In genomic region chr15:5416031-5416430, GRCm38 (mm10) we compare ENCODE assay signal across 36 mouse cellular contexts.
DNase-seq lines count a peak whose midpoint lies in the region; ATAC-seq and TF ChIP-seq lines count a peak whose summit lies in the region.
"Had no signal": no experiment of that assay in that cellular context is flagged by ENCODE, and none has a peak within 500 bp of the region (broad histone marks: within the 10 kb centered on the region; RNA-seq: fewer than 3 reads in every experiment).

No protein-coding gene starts in this region.

- no peak overlapping the region for H3K9ac ChIP-seq in kidney, postnatal 0 days (ENCODE audit: low read depth, low read length)
- H3K9ac ChIP-seq: embryonic facial prominence, embryonic 13.5 days; forebrain, embryonic 12.5 days; heart, embryonic 15.5 days; hindbrain, embryonic 12.5 days; kidney, embryonic 15.5 days; limb, embryonic 15.5 days; liver, embryonic 14.5 days; lung, embryonic 15.5 days; neural tube, embryonic 12.5 days had no signal

- WGBS in kidney, postnatal 0 days, result 28% methylated on average over 3 of the region's 3 CpGs
- 90% methylated on average over 3 of the region's 3 CpGs for WGBS in embryonic facial prominence, embryonic 10.5 days

- H3K36me3 ChIP-seq in kidney, postnatal 0 days (ENCODE audit: insufficient read depth, low read length), result no peaks in the 10 kb centered on the region
- H3K36me3 ChIP-seq in embryonic facial prominence, embryonic 10.5 days (replicated peaks), result no peaks in the 10 kb centered on the region
- H3K36me3 ChIP-seq: embryonic facial prominence, embryonic 13.5 days; forebrain, embryonic 12.5 days; heart, embryonic 10.5 days; heart, embryonic 15.5 days; hindbrain, embryonic 12.5 days; kidney, embryonic 15.5 days; limb, embryonic 10.5 days; limb, embryonic 15.5 days; lung, embryonic 15.5 days; neural tube, embryonic 12.5 days had no signal

- no peak overlapping the region for H3K27ac ChIP-seq in kidney, postnatal 0 days
- no peak overlapping the region for H3K27ac ChIP-seq in embryonic facial prominence, embryonic 10.5 days (replicated peaks)
- H3K27ac ChIP-seq: embryonic facial prominence, embryonic 13.5 days; forebrain, embryonic 12.5 days; heart, embryonic 10.5 days; heart, embryonic 15.5 days; hindbrain, embryonic 12.5 days; hindbrain, postnatal 0 days; kidney, embryonic 15.5 days; limb, embryonic 10.5 days; limb, embryonic 15.5 days; liver, embryonic 14.5 days; lung, embryonic 15.5 days; neural tube, embryonic 12.5 days; stomach, postnatal 0 days had no signal

- H3K27me3 ChIP-seq in kidney, postnatal 0 days (ENCODE audit: insufficient read depth, low read length), result no peaks in the 10 kb centered on the region
- no peaks in the 10 kb centered on the region for H3K27me3 ChIP-seq in embryonic facial prominence, embryonic 10.5 days (replicated peaks; ENCODE audit: low read depth, poor library complexity, severe bottlenecking)
- H3K27me3 ChIP-seq: embryonic facial prominence, embryonic 13.5 days; forebrain, embryonic 12.5 days; heart, embryonic 15.5 days; hindbrain, embryonic 12.5 days; kidney, embryonic 15.5 days; limb, embryonic 15.5 days; lung, embryonic 15.5 days; neural tube, embryonic 12.5 days had no signal

- H3K4me2 ChIP-seq in kidney, postnatal 0 days (ENCODE audit: low read length), result no peak overlapping the region
- H3K4me2 ChIP-seq: embryonic facial prominence, embryonic 13.5 days; forebrain, embryonic 12.5 days; heart, embryonic 15.5 days; hindbrain, embryonic 12.5 days; kidney, embryonic 15.5 days; limb, embryonic 15.5 days; lung, embryonic 15.5 days; midbrain, embryonic 11.5 days; neural tube, embryonic 12.5 days had no signal

- no peaks in the 10 kb centered on the region for H3K9me3 ChIP-seq in kidney, postnatal 0 days (replicated peaks; ENCODE audit: low read length)
- no peaks in the 10 kb centered on the region for H3K9me3 ChIP-seq in embryonic facial prominence, embryonic 10.5 days
- H3K9me3 ChIP-seq: embryonic facial prominence, embryonic 13.5 days; forebrain, embryonic 12.5 days; heart, embryonic 10.5 days; heart, embryonic 15.5 days; hindbrain, embryonic 12.5 days; kidney, embryonic 15.5 days; limb, embryonic 10.5 days; limb, embryonic 15.5 days; lung, embryonic 15.5 days; neural tube, embryonic 12.5 days had no signal

- intact Hi-C loops in left cerebral cortex, postnatal 14 days (cut with DNase I), result no loop called here

- no peak for TF ChIP-seq CTCF in kidney, postnatal 0 days (IDR thresholded peaks at IDR 0.05; ENCODE audit: low read depth)

- no peak overlapping the region for H3K4me3 ChIP-seq in kidney, postnatal 0 days (replicated peaks; ENCODE audit: low read depth, low read length)
- H3K4me3 ChIP-seq in embryonic facial prominence, embryonic 10.5 days, result no peak overlapping the region
- H3K4me3 ChIP-seq: embryonic facial prominence, embryonic 13.5 days; forebrain, embryonic 12.5 days; heart, embryonic 10.5 days; heart, embryonic 15.5 days; hindbrain, embryonic 12.5 days; kidney, embryonic 15.5 days; limb, embryonic 10.5 days; limb, embryonic 15.5 days; lung, embryonic 15.5 days; myocyte; neural tube, embryonic 12.5 days had no signal

- no peaks in the 10 kb centered on the region for H3K4me1 ChIP-seq in kidney, postnatal 0 days (replicated peaks; ENCODE audit: insufficient read depth, low read length)
- no peaks in the 10 kb centered on the region for H3K4me1 ChIP-seq in embryonic facial prominence, embryonic 10.5 days
- H3K4me1 ChIP-seq: embryonic facial prominence, embryonic 13.5 days; forebrain, embryonic 12.5 days; heart, embryonic 10.5 days; heart, embryonic 15.5 days; hindbrain, embryonic 12.5 days; kidney, embryonic 15.5 days; limb, embryonic 10.5 days; limb, embryonic 15.5 days; lung, embryonic 15.5 days; neural tube, embryonic 12.5 days had no signal

- DNase-seq in kidney, postnatal 0 days (ENCODE audit: low spot score), result peak; percentile 56
- no peak for DNase-seq in kidney, adult 11 months
- DNase-seq in A20 (ENCODE audit: low read depth, low spot score), result peak; percentile 85
- no peak for DNase-seq in embryonic facial prominence, embryonic 10.5 days (ENCODE audit: low spot score)
- no peak for DNase-seq in testis, postnatal 14 days (ENCODE audit: low spot score)
- DNase-seq in left cerebral cortex, postnatal 14 days (ENCODE audit: low spot score in 2 of 2), result no peak
- DNase-seq: adrenal gland, adult 2 months; adrenal gland, postnatal 36 days; cerebellum, adult 8-10 months; cerebellum, postnatal 36 days; embryo, embryonic 11 days; gastrocnemius, postnatal 14 days; heart, adult 11 months; kidney, postnatal 36 days; thymus, adult 2 months; thymus, postnatal 36 days had no signal

- no peak for ATAC-seq in kidney, postnatal 0 days (replicated peaks; ENCODE audit: low FRiP score, low read depth)
- ATAC-seq in common myeloid progenitor, adult 5-6 weeks (replicated peaks; ENCODE audit: low read depth, poor library complexity, severe bottlenecking), result peak; percentile 77
- ATAC-seq in megakaryocyte progenitor cell, adult 5-6 weeks (replicated peaks; ENCODE audit: poor library complexity), result peak; percentile 79
- ATAC-seq: activated CD4-positive, CD25-positive, alpha-beta regulatory T cell, adult 4 months; hindbrain, postnatal 0 days; intestine, embryonic 16.5 days; midbrain, embryonic 16.5 days had no signal

Comparison
In these comparisons a context has a peak if more than half of its experiments do, and no peak if none do; other contexts are left out.
1. DNase-seq: peak in kidney, postnatal 0 days (single experiment) and A20 (single experiment); none in kidney, adult 11 months (single experiment), embryonic facial prominence, embryonic 10.5 days (single experiment), testis, postnatal 14 days (single experiment) and left cerebral cortex, postnatal 14 days (0 of 2).